Mouse (Mus musculus) spleen, adult 2 months (tissue): ENCODE results near the gene Atp6v0a1.

Experiments used
- CTCF ChIP-seq: fragments of 200-500 bp; IDR thresholded peaks from 2 replicates; pipeline ENCODE4 v1.5.1; 2011; ENCODE audit warnings: mild to moderate bottlenecking, inconsistent platforms; ENCODE audit not compliant: insufficient read depth, insufficient read length, insufficient replicate concordance; ENCODE audit errors: extremely low read depth
- POLR2A ChIP-seq: fragments of 200-500 bp; IDR thresholded peaks from 2 replicates; pipeline ENCODE4 v1.6.1; 2011; ENCODE audit warnings: low read depth, low read length, inconsistent platforms

DNA sequence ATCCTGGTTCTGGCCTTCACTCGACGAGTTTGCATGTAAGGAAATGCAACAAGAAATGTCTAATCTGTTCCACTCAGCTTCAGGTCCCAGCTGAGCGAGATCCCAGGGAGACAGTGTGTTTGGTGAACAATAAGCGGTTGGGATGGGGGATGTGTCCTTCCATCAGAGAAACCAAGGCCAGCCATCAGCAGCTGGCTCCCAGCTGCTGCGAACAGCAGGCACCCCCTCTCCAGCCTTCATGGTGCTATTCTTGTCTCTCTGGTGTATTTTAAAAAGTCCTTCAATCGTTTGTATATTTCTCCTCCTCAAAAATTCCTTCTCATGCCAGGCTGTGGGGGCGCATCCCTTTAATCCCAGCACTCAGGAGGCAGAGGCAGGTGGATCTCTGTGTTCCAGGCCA, 34.0 kb upstream of the Atp6v0a1 start:
- TF ChIP-seq CTCF (no peak), POLR2A (no peak)
